Mouse (Mus musculus) monocyte, adult 2 months (primary cell): ENCODE results near the gene Spata13.
A peak's percentile ranks its signal among the peaks of the same experiment; 100 is the strongest.

ENCODE experiments used
- DNase-seq, 2 experiments: peaks; one replicate each; pipeline ENCODE4 v3.0.0; 2022; ENCODE audit warnings: low spot score in 2 of 2, low read depth in 1 of 2

Gene Spata13

DNA sequence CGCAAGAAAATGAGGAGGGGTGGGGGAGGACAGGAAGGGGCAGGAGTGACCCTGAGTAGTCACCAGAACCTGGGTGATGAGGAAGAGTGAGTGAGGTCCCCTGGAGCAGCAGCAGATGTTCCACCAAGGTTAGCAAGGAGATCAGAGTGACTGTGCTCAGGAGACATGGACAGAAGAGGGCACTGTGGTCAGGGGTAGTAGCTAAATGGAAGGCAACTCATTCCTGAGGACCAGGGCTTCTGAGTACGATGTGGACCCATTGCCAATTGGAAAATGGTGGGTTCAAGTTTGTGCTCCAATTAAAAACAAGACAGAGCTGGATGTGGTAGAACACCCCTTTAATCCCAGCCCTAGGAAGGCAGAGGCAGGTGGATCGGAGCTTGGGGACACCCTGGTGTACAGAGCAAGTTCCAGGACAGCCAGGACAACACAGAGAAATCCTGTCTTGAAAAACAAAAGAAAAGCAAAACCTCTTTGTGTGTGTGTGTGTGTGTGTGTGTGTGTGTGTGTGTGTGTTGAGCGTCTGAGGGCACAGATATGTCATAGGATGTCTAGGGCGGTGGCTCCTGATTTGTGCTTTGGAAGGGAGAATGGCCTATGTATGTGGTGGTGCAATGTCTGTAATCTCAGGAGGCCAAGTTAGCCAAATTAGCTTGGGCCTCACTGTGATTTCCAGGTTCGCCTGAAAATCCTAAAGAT lies 77.9 kb downstream of the Spata13 start:
- DNase-seq, result no peak

DNA sequence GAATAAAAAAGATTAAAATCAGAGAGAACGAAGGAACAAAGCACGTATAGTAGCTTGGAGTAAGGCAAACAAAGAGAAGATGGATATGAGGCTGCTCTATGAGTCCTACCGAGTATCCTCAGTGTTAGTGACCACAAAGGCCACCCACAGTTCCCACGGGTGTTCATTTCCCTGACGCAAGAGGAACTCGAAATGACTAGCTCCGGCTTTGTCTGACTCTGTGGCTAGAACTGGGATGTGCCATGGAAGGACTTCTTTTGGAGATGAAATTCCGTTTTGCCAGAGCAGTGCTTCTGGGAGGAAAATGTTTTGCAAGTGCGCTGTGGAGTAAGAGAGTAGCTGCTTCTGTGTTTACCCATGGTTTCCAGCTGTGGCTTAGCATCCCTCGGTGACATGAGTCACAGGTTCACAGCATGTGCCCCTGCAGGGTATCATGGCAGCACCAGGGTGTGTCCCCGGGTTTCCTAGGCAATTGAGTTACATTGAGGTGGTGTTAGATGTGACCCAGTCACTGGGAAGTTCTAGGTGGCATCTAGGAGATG lies 78.6 kb downstream of the Spata13 start:
- peak; percentile 22 to 24 for DNase-seq

DNA sequence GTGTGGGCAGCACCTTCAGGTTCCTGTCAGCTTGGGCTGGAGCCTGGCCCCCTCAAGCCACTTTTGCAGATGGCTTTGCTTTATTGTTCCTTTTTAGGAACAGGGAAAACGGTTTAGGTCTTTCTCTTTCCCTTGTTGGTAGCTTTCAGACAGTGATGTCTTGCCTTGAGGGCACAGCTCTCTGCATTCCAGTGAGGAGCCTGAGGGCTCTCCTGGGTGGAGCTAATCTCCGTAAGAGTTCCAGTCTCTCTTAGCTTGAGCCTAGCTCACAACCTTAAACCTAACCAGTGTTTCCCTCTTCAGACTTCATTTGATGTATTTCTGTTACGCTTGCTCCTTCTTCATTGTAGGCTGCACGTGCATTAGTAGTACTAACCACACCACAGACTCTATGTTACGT lies 81.9 kb downstream of the Spata13 start:
- no peak for DNase-seq

DNA sequence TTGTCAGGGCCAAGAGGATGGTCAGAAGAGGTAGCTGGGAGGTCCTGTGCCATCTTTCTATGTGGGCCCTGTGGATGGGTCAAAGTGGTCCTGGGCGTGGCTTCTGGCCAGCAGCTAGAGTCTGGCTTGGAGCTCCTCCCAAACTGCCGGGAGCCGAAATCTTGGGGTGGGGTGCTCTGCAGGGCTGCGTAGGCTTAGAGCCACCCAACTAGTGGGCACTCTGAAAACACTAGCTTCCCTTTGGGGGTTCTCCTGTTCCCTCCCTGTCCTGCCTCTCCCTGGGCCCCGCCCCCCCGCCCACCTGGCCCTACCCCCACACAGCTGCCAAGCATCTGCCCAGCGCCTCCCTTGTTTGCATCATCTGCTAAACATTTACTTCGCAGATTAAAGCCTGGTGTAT lies 87.5 kb downstream of the Spata13 start:
- DNase-seq, result no peak

DNA sequence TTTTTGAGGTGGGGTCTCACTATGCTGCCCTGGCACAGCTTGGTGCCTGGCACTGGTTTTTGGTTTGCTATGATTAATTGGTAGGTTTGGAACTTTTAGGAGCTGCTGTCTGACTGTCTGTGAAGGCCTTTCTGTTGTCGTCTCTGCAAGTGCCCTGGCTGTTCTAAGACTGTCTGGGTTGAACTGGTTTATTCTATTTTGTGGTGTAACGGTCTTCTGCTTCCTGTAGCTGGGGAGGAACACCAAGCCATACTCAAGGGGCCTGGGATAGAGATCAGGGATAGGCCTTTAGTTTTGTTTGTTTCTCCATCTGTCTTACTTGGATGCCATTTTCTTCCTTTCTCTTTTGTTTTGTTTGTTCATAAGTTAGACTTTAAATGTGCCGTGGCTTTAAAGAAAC lies 88.1 kb downstream of the Spata13 start:
- DNase-seq, result no peak

DNA sequence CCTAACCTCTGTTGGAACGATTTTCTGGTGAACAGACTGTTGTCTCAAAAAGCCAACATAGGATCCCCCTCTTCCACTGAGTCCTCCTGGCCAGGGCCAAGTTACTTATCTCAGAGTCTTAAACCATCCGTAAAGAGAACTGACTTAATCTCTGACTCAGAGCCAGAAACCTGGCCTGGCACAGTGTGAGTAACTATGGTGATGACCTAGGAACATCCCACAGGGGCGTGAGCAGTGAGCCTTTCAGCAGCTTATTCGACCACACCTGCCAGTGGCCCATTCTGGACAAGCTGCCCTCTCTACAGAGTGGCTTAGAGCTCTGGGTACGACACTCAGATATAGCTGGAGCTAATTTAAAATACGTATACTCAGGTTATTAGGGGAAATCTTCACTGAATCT lies 92.3 kb downstream of the Spata13 start:
- DNase-seq, result no peak

DNA sequence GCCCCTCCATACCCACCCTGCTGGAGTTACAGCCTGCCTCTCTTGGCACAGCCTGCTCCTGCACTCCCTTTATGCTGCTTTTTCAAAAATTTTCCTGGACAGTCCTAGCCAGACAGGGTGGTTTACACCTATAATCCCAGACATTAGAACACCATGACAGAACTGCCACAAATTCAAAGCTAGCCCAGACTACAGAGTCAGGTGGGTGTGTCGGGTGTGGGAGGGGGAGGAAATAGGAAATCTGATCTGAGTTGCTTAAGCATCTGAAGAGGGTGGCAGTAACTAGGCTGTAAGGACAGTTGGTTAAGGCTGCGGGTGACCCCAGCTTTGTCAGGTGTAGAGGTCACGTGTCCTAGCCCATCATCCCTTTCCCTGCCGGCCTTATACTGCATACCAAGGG lies 93.3 kb downstream of the Spata13 start:
- no peak for DNase-seq

DNA sequence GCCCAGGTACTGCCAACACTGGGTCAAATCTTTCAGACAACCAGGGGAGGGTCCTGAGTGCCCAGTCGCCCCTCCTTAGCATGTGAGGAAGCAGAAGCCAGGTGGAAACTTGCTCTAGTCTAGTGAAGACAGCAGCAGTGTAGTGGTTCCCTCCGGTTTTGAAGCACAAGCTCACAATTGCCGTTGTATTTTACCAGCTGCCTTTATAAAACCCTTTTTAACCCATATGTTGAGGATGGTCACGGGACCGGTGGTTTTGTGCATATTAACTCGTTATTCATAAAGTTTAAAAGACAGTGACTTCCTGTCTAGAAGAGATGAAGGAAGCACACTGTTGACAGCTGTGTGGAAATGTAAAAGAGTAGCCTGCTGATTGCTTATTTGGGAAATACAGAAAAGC lies 98.3 kb downstream of the Spata13 start:
- DNase-seq, result no peak

DNA sequence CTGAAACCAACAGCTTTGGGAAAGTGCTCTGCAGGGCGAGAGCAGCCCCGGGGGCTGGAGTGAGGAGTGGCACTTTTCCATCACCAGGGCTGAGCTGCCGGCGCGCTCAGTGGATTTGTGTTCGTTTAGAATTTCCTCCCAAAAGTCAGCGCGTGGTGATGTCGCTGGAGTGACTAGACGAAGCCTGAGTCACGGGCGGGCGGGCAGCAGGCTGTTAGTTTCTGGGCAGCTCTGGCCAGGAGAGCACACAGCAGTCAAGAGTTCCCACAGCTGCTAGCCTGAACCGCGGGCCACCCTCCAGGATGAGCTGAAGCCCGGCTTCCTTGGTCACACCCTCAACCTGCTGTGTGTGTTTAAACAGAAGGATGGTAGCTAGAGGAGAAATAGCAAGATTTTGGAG lies 99.0 kb downstream of the Spata13 start:
- DNase-seq, result no peak

DNA sequence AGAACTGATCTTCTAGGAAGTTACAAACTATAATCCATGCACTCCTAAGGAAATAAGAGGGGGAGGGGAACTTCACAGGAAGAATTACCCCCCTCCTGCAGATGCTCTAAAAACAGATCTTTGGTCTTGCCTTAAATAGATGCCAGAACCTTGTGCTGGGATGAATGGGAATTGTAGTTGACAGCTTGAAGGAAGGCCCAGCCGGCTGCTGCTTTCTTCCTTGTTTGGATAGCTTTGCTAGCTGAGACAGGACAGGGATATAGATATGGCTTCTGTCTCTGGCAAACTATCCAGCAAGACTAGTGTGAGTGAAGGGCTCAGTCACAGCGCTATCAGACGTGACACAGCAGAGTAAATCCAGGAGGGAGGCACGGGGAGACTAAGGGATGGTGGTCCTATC lies 99.9 kb downstream of the Spata13 start:
- no peak for DNase-seq

DNA sequence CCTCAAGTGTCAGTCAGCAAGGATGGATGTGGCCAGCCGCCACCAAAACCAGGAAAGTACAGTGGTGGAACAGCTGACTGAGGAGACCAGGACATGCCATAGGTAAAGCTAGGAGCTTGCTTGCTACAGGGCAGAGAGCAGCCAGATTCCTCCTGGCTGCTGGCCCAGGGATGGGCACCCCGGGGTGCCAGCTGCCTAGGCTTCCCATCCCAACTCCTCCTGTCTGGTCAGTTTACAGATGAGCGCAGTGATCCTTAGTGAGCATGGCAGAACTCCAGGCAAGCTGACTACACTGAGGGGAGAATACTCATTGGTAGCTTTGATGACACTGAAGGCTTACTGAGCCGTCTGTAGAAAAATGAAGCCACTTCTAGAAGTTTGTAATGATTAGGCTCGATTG lies 101.4 kb downstream of the Spata13 start:
- no peak for DNase-seq

DNA sequence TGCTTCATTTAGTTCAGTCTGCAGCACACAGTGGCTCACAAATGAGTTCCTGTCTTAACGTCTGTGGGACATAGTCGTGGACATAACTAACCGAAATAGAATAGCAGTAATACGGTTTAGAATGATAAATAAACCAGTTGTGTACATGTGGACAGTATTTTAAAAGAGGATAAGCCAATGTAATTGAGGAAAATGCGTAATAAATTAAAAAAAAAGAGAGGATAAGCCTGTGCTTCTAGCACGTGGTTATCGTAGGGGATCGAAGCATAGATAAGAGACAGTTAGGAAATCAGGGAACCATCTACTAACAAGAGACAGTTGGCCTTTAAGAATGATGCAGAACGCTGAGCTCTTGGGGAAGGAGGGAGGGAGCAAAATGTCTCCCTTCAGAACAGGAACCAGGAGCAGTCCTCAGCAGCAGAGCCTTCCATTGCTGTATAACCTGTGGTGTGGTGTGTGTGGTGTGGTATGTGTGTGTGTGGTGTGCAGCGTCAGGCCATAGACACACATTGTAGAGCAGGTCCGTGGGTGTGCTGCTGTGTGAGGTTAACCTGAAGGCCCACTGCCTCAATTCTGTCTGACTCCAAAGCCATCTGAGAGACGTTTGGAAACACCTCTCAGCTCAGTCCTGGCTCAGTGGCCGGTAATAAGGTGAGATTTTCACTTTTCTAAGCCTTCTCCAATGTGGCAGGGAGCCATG lies 102.2 kb downstream of the Spata13 start:
- no peak for DNase-seq

DNA sequence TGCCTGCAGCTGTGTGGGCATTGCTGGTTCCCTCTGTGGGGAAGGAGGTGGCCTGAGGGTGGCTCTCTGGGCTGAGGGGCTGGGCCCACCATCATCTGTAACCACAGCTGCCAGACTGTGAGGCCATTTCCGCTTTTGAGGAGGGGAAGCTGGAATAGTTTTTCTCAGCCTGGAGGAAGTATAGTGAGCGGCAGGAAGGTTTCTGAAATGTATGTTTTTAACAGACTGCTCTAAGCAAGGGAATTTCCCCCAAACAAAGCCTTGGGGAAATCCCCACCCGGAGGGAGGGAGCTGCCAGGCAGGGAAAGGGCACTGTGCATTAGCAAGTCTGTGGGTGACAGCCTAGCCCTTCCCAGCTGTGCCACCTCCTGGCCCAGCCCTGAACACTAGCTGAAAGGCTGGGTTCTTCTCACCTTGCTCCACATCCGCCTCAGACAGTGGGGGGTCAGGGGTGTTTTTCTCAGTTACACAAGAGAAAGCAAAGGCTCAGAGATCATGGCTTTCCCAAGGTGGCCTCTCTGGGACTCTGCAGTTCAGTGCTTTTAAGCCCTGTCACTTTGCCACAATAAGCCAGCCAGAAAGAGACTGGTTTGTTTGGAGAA lies 102.9 kb downstream of the Spata13 start:
- DNase-seq, result peak; percentile 81 to 85

DNA sequence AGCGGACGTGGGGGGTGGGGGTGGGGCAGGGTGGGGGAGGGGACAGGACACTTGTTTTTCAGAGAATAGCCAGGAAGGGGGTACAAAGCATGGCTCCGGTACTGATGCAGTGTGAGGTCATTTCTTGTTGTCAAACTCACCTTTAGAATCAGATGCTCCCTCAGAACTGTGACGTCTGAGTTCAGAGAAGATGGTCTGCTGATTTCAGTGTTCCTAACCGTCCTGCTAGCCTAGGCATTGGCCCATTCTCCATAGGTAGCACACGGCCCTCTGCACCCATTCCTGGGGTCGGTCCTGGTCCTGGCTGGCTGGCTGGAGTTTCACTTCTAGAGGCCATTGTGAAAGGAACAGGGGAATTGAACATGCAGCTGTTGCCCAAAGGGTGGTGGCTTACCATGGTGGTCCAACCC lies 103.4 kb downstream of the Spata13 start:
- DNase-seq, result no peak

DNA sequence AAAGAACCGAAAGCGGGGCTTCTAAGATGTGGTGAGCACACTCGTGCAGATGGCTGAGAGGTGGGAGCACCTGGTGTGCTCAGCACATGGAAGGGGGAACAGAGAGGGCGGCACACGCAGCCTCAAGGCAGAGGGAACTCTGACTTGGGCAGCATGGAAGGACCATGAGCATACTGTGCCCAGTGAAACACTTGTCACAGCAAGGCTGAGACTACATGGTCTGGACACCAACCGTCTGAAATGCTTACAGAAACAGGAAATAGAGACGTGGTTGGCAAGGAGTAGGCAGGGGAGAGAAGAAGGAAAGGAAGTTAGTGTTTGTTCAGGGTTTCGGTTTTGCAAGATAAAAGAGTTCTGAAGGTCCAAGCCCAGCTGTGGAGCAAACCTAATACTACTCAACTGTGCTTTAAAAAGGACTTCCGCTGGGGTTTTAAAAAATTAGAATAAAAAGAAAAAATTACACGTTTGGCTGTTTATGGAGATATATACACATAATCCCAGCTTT lies 104.7 kb downstream of the Spata13 start:
- DNase-seq, result no peak

DNA sequence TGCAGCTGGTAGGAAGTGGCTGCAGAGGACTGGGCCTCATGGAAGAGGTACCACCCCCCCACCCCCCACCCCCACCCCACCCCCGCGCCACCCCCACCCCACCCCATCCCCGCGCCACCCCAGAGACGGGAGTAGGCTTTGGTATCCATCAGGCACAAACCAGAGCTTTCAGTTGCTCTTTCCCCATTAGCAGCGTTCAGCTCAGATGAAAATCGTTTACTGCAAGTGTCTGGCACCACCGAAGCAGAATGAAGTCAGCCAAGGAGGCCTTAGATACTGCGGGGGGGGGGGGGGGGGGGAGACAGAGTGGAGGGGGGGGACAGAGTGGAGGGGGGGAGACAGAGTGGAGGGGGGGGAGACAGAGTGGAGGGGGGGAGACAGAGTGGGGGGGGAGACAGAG lies 105.4 kb downstream of the Spata13 start:
- DNase-seq, result no peak

DNA sequence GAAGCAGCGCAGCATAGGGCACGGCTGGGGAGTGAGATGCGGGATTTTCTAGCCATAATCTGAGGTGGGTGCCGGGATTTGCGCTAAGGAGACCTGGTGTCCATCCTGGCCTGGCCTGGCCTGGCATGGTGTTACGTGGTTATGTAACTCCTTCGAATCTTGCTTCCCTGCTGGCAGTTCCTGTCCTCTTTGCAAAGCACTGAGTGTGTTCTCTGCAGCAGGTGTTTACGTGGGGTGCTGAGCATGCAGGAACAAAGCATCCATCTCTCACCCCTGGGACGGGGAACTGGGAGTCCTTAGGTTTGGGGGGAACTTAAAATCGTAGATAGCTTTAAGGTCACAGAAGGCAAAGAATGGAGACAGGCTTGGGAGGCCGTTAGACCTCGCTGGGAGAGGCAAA lies 105.8 kb downstream of the Spata13 start:
- no peak for DNase-seq

DNA sequence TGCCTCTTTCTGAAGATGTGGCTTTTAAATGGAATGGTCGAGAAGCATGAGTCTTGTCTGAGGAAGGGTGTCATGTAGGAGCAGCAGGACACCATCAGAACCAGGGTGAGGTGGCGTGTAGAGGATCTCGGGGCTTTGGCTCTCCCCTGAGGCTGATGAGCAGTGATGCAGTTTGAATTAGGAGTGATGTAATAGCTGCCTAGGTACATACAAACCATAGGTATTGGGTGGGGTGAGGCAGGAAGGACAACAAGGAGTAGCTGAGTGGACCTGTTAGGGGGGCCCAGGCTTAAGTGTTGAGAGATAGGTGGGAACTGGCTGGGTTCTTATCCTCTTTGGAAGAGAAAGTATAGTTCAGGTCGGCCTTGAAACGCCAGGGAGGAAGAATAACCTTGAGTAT lies 106.7 kb downstream of the Spata13 start:
- no peak for DNase-seq

DNA sequence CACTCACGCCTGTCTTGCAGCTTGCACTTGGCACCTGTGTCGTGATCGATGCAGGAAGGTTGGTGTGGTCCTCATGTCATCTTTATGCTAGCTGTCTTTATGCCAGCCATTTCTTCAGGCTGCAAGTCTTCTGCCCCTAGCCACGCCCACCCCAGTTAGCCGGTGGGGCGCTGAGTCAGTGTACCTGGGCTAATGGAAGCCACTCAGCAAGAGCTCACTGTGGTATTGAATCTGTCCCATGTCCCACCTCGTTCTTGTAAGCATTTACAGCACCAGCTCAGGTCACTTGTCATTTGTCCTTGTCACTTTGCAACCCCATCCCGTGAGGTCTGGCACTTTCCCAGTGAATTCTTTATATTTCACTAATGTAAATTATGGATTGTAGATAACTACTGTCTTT lies 107.2 kb downstream of the Spata13 start:
- no peak for DNase-seq

DNA sequence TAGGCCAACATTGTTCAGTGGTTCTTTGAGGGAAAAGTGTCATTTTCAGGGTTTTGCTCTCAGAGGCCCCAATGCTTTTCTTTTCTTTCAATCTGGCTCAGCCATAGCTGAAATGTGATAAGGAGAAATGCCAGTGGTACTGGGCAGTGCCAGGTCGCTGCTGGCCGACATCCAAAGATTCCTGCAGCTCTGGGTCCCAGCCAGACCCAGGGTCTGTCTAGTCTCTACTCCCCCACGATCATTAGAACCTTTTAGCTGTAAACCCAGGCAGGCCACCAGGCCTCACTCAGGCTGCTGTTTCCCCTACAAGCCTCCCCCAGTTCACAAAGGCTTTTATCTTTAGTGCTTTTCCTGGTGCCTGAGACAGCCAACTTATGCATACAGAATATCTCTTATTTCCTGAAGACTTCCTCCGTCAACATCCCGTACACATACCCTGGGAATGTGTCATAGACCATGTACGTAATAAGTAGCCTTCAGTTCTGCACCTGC lies 107.7 kb downstream of the Spata13 start:
- no peak for DNase-seq

DNA sequence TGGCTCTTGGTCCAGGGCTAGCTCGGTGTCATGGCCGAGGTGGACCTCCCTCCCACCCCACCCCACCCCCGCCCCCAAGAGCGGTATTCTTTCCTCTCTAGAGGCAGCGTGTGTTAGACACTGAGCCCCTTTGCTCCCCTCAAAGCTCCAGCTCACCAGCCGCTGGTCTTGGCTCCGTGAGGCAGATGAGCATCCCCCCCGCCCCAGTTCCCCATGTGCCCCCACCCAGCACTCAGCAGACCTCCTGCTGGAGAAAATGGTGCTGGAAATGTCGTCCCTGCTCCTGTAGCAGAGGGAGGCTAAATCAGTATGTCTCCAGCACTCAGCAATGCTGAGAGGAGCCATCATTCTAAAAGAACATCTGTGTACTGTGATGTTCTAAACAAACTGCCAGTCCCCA lies 109.9 kb downstream of the Spata13 start:
- no peak for DNase-seq

DNA sequence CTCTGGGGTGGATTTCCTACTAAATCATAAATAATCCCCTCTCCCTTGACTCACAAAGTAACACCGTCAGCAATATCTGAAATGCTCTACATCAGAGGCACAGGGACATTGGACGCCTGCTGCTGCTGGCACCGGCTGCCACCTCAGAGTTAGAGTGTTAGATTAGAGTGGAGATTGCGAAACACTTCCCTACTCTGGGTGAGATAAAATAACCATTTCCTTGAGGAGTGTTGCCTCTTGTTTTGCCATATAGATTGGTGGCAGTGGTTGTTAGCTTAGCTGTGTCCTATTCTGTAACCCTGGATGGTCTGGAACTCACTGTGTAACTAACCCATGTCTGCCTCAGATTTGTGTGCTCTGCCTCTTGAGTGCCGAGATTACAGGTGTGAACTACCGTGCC lies 111.4 kb downstream of the Spata13 start:
- DNase-seq, result no peak
